Mouse (Mus musculus) urinary bladder, postnatal 14 days (tissue): Measurements from ENCODE around the gene Tm2d3.

Source experiments
- DNase-seq: peaks from one replicate; pipeline ENCODE4 v3.0.0; 2021; ENCODE audit warnings: low spot score

Tm2d3 gene

DNA sequence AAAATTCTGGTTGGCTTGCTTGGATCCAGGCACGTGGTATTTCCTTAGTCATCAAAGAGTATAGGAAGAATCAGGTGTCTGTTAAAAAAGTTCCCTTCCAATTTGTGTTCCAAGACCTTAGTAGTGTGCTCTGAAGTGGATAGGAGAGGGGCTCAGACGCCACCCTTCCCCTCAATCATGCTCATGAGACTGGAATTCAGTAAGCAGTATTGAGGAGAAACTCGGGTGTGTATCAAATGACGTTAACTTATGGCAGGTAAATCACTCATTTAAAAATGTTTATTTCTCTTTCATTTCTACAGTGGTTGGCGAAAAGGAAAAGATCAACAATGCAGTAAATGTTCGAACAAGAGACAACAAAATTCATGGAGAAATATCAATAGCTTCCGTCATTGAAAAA, at the start of gene Tm2d3:
Gene Tm2d3 (plus strand): TSS at position 301 of the 400 bp plus-strand sequence.
- no peak for DNase-seq

DNA sequence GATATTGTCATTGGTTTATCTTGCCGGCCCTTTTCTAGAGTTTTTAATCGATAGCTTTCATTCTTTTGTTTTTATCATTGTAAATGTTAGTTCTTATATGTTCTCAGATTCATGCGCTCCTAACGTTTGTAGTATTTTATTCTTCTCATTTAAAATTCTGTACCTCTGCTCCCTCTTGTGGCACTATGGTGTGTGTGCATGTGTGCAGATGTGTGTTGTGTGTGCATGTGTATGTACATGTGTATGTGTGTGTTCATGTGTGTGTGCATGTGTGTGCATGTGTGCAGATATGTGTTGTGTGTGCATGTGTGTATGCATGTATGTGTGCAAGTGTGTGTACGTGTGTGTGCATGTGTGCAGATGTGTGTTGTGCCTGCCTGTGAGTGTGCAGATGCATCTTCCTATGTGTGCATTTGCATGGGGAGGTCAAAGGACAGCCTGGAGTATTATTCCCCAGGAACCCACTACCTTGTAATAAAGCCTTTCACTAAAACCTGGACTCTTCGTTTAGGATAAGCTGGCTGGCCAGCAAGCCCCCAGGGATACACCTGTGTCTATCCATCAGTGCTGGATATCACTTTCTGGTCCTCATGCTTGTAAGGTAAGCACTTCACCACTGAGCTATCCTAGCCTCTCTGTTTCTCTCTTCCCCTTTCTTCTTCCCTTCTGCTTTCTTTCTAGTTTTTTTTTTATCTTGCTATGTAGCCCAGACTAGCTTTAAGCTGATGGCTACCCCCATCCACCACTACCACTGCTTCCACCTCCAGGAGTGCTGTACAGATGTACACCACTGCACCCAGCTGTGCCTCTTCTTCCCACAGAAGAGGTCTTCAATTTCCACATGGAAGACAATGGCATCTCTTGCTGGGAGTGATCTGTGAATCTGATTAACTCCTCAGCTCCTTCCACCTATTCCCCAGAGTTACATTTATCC, 48.3 kb upstream of the Tm2d3 start:
- no peak for DNase-seq

DNA sequence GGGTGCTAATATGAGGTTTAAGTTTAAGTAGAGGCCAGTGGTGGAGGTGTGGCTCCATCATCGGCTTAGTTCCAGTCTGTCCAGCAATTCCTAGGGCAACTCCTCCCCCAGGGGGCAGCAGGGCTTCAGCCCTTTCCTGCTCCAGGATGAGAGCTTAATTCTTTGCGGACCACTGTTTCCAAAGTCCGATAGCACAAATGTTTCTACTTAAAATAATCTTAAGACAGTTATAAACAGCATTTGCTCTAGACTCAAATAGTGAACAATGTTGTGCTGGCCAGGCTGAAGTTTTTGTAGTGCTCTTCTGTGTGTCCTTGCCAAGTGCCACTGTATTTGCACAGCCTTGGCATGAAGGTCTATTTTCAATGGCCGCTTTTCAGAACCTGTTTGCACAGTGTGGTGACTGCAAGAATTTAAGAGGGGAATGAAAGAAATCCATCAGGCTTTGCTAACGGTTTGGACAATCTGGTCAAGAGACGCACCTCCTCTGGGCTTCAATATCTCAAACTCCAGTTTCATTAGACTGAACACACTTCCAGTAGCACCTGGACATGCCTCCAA, 47.0 kb upstream of the Tm2d3 start:
- DNase-seq: no peak

DNA sequence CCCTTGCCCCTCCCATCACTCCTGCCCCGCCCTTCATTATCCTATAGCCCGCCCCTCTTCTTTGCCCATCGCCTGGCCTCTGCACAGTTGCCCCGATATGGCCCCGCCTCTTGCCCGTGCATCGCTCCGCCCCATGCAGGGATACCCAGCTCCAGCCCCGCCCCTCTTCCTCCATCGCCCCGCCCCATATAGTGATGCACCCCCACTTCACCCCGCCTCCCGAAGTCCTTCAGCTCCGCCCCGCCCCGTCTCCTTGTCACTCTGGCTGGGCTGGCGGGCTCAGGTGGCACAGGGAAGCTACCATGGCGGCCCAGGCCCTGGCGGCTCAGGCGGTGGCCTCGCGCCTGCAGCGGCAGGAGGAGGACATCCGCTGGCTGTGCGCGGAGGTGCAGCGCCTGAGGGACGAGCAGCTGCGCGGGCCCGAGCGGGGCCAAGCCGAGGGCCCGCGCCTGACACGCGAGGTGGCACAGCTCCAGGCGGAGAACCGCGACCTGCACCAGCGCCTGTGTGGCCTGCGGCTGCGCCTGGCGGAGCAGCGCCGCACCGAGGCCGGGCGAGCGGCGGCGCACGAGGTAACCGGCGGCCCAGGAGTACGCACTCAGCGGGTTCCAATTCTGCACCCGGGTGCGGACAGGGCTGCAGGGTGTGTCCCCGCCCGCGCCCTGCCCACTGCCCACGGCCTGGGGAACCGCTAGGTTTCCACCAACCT, 46.2 kb upstream of the Tm2d3 start, which contains the start of gene Tarsl2:
Gene Tarsl2 (plus strand): TSS at position 256 of the 709 bp plus-strand sequence.
- peak; percentile 96 for DNase-seq

DNA sequence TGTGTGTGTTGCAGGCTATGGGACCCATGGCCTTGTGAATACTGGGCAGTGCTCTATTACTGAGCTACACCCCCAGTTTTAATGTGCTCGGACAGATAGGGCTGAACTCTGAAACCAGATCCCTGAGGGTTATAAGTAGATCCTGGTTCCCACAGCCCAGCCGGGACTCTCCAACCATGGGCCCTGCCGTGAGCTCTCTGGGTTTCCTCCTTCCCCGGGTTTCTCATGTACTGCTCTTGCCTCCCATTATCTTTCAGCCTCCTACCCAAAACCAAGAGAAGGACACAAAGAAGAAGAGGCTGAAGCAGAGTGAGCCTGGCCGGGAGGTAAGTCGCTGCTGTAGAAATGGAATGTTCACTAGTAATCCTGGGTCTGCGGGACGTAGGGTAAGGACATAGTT, 45.0 kb upstream of the Tm2d3 start:
- DNase-seq: no peak

DNA sequence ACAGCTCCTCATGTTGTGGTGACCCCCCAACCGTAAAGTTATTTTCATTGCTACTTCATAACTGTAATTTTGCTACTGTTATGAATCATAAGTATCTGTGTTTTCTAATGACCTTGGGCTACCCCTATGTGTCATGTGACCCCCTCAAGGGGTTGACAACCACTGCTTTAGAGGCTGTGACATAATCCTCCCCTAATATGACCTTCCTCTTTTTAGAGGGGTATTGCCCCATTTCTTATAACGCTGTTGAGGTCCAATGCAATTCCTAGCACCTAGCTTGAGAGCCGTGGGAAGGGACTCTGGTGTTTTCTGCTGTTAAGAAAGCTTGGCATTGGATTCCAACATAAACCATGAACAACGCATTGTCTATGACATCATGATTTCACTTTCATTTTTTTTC, 40.3 kb upstream of the Tm2d3 start:
- no peak for DNase-seq

DNA sequence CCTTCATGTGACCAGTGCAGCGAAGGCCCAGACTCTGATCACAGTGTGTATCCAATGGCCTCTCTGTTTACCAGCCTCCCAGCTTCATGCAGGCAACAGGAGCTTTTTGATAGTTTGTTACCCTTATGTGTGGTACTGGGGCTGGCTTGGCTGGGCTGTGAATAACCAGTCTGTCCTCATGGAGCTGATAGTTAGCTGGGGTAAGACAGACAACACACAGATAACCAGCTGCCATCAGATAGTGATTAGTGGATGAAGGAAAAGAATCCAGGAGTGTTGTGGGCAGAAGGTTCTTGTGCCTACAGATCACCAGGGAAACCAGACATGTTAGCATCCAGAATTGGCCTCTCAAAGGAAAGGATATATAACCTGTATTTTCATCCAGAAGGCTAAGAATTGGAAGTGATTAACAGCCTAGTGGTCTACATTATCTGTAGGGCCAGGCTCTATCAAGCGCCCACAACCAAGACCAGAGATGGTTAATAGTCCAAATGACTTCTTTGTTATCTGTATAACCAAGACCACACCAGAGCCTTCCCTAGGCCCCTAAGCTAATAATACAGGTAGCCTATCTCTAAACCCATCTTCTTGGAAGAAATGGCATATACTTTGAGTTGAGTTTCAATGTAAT, 33.4 kb upstream of the Tm2d3 start:
- no peak for DNase-seq

DNA sequence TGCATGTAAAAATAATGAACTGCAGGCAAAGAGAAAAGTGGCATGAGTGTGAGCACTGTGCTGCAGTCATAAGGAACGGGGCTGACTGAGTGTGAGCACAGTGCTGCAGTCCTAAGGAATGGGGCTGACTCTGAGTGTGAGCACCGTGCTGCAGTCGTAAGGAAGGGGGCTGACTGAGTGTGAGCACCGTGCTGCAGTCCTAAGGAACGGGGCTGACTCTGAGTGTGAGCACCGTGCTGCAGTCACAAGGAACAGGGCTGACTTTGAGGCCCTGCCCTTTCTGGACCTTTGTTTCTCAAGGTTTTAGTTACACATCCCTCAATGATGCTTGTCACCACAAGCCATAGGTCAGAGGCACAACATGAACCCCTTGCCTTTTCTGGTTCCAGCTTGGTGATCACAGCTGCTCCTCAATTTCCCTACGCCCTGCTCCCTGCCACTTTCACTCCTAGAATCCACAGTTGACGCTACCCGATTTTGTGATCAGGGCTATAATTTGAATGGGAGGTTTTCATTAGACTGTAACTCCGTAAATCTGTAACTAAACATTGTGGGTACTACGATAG, 27.7 kb upstream of the Tm2d3 start:
- no peak for DNase-seq

DNA sequence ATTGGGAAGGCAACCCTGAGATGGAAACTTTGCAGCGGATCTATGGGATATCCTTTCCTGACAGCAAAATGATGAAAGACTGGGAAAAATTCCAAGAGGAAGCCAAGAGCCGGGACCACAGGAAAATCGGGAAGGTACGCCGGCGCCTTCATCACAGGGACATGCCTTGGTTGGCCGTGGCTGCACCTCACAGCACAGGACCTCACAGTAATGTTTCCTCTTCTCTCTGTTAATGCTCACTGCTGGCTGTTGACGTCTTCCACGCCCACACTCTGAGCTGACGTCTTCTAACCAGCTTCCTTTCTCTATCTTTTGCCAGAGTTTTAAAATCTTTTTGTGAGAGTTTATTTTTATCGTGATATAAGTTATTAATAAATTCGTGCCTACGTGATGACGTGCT, 27.1 kb upstream of the Tm2d3 start:
- DNase-seq: no peak

DNA sequence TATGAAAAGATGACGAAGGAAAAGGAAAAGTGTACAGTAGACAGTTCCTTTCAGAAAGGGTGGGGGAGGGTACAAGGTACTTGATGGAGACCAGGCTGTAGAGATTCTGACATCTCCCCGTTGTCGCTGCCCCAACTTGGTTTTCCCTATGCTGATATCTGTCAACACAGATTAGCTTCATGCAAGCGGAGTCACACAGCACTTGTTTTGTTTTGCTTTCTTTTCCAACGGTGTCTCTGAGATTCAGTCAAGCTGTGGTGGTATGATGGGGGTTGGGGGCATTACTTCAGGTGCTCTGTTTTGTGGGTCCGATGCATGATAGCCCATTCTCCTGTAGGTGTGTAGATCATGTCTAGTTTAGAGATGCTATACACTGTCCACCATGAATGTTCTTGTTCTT, 23.5 kb upstream of the Tm2d3 start:
- no peak for DNase-seq

DNA sequence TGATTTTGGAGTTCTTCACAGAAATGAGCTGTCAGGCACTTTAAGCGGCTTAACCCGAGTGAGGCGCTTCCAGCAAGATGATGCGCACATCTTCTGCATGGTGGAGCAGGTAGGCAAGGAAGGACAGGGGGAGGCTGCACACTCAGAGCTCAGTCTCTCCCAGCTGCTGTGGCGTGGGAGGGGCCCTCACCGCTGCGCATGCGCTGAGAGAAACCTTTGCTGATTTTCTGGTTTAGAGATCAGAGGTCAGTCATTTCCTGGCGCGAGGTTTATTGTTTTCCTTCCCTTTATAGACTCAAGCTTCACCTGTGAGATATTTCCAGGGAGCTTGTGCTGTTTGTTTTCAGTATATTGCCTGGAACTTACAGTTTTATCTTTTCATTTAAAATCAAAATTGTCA, 12.9 kb upstream of the Tm2d3 start:
- no peak for DNase-seq

DNA sequence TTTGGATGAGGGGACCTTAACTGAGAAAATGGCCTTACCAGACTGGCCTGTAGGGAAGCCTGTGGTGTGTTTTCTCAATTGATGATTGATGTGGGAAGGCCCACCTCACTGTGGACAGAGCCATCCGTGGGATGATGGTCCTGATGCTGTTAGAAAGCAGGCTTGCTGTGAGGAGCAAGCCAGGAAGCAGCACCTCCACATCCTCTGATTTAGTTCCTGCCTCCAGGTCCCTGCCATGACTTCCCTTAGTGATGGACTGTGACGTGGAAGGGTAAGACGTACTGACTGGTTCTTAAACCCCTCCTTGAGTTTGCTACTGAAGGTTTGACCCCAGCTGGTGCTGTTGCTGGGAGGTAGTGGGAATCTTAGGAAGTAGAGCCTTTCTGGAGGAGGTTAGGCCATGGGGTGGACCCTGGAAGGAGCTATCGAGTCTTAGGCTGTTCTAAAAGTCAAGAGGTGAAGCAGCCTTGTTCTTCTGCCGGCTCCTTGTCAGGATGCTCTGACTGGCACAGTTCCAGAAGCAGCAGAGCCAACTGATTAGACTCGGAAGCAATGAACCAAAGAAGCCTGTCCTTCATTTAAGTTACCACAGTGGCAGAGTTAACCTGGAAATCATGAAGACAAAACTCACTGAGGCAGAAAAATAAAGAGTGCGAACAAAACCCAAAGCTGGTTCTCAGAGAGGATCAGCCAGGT, 11.9 kb upstream of the Tm2d3 start:
- DNase-seq: no peak

DNA sequence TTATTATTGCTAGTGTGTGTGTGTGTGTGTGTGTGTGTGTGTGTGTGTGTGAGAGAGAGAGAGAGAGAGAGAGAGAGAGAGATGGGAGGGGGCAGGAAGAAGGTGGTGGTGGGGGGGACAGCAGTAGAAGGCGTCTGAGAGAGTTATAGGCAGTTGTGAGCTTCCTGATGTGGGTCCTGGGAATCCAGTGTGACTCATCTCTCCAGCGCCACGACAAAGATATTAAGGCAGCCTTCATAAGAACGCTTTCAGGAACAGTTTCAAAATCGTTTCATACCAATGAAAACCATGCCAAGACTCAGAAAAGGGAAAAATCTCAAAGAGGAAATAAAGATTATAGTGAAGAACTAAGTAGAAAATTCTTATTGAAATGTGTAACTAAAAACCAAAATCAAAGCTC, 9.8 kb upstream of the Tm2d3 start:
- DNase-seq: no peak

DNA sequence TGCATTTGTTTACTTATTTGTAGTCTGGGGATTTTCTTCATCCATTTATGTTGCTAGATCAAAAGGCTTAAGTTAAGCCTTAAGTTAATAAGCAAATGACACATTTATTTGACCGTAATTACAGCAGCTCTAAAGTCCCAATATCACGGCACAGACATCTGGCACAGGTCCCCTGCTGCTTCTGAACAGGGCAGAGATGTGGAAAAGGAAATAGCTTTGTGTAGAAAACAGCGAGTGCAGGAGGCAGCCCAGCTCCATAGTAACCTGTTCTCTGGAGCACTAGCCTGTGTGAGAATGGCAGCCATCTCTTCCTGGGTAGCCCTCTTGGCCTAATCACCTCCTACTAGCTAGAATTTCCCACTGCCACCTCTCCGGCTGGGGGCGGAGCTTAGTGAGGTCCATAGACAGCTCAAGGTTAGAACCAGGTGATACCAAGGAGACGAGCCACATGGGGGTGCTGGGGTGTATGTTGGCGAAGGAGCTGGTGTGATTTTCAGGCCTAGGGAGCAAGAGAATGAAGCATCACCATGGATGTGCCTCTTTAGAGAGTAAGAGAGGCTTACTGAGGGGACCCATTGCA, 6.6 kb upstream of the Tm2d3 start:
- no peak for DNase-seq

DNA sequence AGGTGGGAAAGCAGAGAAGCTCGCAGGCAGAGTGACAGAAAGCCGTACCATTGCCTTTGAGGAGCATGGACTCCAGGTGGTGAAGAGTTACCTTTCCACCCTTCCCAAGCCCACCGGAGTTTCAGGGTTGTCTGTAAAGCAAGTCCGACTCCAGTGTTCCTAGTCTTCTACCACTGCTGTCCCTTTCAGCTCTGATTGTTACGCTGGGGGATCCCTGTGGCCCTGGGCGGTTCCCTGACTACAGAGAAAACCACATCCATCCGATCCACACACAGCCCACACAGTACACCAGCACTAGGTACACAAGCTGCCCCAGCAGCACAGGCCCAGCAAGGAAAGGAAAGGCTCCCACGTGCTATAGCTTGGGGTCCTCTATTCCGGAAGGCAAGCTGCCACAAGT, 4.3 kb upstream of the Tm2d3 start:
- DNase-seq: no peak

DNA sequence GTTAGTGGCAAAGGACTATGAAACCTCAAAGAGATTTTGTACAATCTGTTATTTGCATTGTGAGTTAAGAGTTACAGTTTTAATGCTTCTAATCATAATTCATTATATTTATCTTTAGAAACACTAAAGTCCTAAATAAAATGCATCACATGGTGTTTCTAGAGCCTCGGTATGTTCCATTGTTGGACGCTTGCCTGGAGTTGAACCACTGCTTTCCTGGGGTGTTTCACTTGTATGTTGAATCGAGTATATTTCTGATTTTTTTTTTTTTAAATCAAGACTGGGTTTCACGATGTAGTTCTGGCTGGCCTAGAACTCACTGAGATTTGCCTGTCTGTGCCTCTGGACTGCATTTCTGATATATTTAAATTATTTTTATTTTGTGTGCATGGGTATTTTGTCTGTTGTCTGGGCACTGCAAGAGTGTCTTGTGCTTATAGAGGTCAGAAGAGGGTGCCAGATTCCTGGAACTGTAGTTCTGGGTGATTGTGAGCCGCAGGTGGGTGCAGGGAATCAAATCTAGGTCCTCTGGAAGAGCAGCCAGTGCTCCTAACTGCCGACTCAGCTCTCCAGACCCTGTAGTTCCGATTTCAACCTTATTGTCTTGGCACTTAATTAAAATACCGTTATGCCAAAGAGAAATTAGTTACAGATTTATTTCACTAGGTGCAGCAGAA, 1.1 kb downstream of the Tm2d3 start:
- no peak for DNase-seq

DNA sequence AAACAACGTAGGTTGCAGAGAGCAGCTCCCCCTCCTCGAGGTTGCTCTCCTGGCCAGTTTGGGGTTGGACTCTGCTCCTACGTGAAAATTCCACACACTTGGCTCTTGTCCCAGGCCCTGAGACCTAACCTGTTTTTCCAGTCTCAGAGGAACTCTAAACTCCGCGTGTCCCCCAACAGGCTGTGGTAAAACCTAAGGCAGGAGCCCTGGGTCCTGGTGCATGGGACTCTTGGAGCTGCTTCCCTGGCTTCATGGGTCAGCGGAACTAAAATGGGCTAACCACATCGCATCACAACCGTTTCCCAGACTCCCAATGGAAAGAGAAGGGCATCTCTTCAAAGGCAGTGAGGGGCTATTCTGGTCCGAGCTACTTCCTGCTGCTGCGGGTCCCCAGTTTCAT, 1.9 kb downstream of the Tm2d3 start:
- DNase-seq: peak; percentile 82

DNA sequence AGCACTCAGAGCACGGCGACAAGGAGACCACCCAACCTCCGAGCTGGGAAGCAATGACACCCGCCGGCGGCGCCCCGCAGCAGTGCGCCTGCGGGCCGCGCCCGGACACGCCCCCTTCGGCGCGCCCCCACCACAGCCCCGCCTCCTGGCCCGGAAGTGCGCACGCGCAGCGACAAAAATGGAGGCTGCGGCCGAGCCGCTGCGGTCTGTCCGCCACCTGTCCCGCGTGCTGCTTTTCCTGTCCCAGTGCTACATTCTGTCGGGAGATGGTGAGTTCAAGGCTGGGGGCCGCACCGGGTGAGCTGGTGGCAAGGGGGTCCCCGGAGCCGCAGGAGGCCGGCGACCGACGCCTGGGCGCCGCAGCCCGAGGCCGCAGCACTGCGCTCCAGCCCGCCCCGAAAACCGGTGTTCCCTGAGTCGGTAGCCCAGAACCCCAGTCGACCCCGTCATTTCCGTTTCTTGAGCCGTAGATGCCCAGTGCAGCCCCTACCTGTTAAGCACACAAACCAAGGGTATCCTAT, 2.4 kb downstream of the Tm2d3 start:
- DNase-seq: peak; percentile 85

DNA sequence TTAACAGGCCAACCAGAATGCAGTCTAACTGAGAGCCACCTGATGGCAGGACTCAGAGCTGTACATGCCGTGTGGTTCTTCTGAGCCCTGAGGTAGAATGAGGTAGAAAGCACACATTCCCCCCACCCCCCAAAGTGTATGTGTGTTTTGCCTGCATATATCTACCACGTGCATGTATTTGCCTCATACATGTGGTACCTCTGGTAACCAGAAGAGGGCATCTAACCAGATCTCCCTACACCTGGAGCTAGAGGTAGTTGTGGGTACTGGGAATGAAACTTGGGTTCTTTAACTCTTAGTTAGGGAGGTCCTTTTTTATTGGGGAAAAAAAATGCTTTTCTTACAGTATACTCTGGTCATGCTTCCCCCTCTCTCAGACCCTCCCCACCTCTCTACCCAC, 5.5 kb downstream of the Tm2d3 start:
- no peak for DNase-seq

DNA sequence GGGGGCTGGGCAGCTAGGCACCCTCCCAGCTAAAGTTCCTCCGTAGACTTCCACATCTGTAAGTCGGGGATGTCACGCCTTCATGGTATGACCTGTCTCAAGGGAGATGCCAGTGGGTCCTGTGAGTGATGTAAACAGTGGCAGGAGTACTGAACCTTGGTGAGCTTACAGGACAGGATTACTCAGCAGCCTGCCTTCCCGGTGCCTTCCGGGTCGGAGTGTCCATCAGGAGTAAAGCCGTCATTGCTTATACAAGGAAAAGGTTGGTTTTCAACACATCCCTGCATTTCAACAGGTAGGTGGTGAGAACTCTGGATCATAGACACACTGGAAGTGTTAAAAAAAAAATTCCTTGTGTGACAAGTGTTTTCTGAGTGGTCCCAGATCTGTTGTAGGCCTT, 11.1 kb downstream of the Tm2d3 start:
- DNase-seq: no peak
